Mouse (Mus musculus) lung, postnatal 14 days (tissue): ENCODE measurements around the gene Gm10135.
"Not testable (repeated sequence)": the region's sequence is repeated elsewhere in the genome, so short reads cannot be mapped to it uniquely, and the experiment has no call there.

ENCODE experiments used
- DNase-seq: peaks from one replicate; pipeline ENCODE4 v3.0.0; 2021

The Gm10135 gene

GRCm38 (mm10) chr5:72974602-72975001, at the start of gene Gm10135:
Gene Gm10135 (minus strand): TSS chr5:72974702.
- no peak for DNase-seq

- DNase-seq = no peak
Observed at GRCm38 (mm10) chr5:73023801-73024200, 49.3 kb upstream of the Gm10135 start.

DNA sequence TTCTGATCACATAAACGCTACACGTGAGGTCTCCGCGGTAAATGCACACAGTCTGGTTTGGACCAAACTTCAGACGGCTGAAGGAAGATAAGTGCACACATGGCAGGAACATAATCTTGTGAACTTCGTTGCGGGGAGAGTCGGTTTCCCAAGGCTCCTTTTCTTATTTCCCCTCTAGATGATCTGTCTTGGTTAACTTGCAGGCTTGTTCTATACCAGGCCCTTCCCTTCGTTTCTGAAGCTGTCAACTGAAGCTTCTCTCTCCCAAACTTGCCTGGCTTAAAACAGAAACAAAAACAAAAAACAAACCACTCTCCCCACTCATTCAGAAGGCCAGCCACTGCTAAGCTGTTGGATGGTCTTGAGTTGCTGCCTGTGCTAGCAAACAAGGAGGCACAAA, 40.2 kb upstream of the Gm10135 start:
- no peak for DNase-seq

GRCm38 (mm10) chr5:73013611-73014287, 39.2 kb upstream of the Gm10135 start:
- DNase-seq = not testable (repeated sequence)

GRCm38 (mm10) chr5:73012884-73013610, 38.5 kb upstream of the Gm10135 start:
- DNase-seq = not testable (repeated sequence)

- not testable (repeated sequence) for DNase-seq
Observed at GRCm38 (mm10) chr5:73011806-73012205, 37.3 kb upstream of the Gm10135 start.

GRCm38 (mm10) chr5:73008230-73008629, 33.7 kb upstream of the Gm10135 start:
- DNase-seq = peak; percentile 7

DNA sequence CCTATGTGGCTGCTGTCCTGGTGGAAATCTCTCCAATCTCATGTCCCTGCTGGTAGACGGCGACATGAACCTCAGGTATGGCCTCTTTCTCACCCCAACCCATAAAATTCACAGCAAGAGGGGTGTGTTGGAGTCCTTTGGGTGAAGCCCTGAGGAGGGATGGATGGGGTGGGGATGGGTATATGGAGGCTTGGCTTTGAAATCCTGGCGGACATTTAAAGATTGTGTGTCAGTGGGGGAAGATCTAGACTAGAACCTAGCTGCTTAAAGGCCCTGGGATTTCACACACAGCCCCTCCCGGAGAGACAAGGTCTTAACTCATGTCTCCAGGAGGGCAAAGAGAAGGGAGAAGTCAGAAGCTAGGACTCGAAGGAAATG, 33.1 kb upstream of the Gm10135 start:
- DNase-seq = no peak

- peak; percentile 18 for DNase-seq
Observed at GRCm38 (mm10) chr5:73006784-73007581, 32.5 kb upstream of the Gm10135 start, which contains the start of gene Slc10a4. Gene Slc10a4 (plus strand): TSS chr5:73006883.

DNA sequence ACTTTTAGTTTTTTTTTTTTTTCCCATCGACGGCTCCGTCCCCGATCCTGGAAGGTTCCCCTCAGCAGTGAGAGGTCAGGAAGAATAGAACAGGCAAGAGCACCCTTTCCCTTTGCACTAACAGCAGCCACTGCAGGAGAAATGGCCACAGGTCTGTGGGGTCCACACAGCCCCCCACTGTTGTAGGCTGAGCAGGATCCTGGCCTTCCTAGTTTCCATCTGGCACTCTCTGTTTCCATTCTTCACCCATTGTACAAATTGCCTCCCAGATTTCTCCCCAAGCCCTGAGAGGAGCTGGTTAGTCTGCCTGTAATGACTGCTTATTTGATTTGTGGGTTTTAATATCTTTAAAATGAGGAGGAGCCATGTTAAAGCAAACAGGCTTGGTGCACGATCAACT, 29.5 kb upstream of the Gm10135 start:
- DNase-seq = no peak

GRCm38 (mm10) chr5:72998546-72998945, 24.0 kb upstream of the Gm10135 start:
- DNase-seq = not testable (repeated sequence)

GRCm38 (mm10) chr5:72995379-72995778, 20.9 kb upstream of the Gm10135 start:
- no peak for DNase-seq

- DNase-seq = no peak
Observed at GRCm38 (mm10) chr5:72994928-72995327, 20.4 kb upstream of the Gm10135 start.

- DNase-seq = no peak
Observed at GRCm38 (mm10) chr5:72994424-72994823, 19.9 kb upstream of the Gm10135 start.

DNA sequence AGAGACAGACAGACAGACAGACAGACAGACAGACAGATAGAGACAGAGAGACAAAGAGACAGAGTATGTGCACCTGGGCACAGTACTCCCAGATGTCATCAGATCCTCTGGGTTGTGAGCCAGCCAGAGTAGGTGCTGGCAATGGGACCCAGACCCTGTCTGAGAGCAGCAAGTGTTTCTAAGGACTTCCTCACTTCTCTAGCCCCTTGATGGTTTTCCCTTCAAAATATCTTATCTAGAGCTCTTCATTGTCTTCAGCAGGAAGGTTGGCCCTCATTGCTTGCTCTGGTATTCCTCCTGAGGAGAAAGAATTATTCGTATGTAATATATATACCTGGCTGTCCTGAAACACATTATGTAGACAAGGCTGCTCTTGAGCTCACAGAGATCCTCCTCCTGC, 18.0 kb upstream of the Gm10135 start:
- DNase-seq = no peak

DNA sequence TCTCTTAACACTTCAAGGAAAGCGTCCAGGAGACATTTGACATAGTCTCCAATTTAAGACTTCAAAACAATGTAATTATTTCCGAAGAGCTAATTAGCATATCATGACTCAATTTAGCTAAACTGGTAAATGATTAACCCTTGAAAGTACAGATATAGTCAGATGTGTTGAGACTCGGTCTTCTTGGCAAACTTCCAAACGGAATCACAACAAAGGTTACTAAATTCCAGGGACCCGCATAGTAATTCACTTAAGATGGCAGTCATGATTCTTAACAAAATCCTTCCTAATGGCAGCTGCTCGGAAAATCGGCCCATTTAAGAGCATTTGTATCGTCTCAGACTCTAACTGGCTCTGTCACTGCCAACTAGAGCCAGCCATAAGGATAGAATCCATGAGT, 15.3 kb upstream of the Gm10135 start:
- DNase-seq = no peak

GRCm38 (mm10) chr5:72987786-72988185, 13.3 kb upstream of the Gm10135 start:
- no peak for DNase-seq

GRCm38 (mm10) chr5:72984091-72984490, 9.6 kb upstream of the Gm10135 start:
- DNase-seq = peak; percentile 13

- no peak for DNase-seq
Observed at GRCm38 (mm10) chr5:72976539-72976938, 2.0 kb upstream of the Gm10135 start.

DNA sequence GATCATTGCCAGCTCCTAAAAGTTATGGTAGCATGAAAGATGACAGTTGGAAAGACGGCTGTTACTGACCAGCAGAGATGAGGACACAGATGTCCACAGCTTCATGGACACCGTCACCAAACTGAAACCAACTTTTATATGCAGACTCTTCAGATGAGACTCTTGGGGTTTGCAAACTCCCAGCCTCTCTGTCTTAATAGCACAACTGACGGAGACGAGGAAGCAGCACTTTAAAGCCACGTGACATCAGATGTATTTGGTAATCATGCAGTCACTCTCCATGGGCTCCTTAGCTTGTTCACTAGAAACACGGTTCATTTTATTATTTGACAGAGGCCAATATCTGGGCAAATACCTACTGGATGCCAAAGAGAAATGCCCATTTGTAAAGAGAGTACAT, 1.5 kb upstream of the Gm10135 start:
- DNase-seq = no peak

DNA sequence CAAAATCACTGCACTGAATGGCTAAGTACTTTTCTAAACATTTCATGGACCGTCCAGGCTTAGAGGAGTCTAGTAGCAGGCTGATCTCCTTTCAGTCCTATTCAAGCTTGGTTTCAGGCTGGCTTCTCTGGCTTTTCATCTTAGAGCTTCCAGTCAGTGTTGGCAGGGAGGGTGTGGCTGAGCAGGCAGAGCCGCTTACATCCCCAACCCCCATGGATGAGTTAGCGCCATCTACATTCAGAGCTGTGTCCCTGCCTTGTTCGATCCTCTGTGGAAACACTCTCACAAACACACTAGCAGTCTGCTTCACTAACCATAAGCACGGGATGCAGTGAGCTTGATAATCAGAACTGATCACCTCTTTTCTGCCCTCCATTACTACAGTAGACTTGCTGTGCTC, 1.6 kb downstream of the Gm10135 start:
- no peak for DNase-seq

GRCm38 (mm10) chr5:72972435-72972834, 2.1 kb downstream of the Gm10135 start:
- no peak for DNase-seq

DNA sequence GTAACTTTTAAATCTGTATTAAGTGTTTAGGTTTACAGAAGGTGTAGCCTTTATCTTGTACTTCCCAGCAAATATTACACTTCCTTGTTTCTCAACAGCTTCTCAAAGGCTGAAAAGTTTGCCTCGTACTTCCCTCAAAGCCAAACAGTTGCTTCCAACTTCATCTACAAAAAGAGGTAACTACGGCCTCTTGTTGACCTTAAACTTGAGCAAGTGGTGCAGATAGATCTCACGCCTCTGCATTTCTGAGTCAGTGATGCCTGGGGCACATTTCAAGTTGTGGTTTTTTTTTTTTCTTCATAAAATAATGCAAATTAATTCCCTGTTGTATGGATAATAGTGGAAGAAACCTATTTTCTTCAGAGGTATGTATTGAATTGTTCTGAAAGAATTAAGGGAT, 8.8 kb downstream of the Gm10135 start:
- no peak for DNase-seq

- DNase-seq = no peak
Observed at GRCm38 (mm10) chr5:72960096-72960495, 14.4 kb downstream of the Gm10135 start.
